Mouse (Mus musculus) thymus, postnatal 25 days (tissue): Measurements from ENCODE around the gene Slc16a5.
A peak's percentile ranks its signal among the peaks of the same experiment; 100 is the strongest.
"Not testable (repeated sequence)": the region's sequence is repeated elsewhere in the genome, so short reads cannot be mapped to it uniquely, and the experiment has no call there.

Experiments used
- DNase-seq: peaks from one replicate; pipeline ENCODE4 v3.0.0; 2022

Gene Slc16a5

GRCm38 (mm10) chr11:115448075-115448474, 14.2 kb upstream of the Slc16a5 start:
- DNase-seq, result no peak

- no peak for DNase-seq
Observed at GRCm38 (mm10) chr11:115448998-115449397, 13.3 kb upstream of the Slc16a5 start.

- DNase-seq, result no peak
Observed at GRCm38 (mm10) chr11:115450176-115450575, 12.1 kb upstream of the Slc16a5 start.

GRCm38 (mm10) chr11:115451781-115452241, 10.5 kb upstream of the Slc16a5 start:
- peak; percentile 85 for DNase-seq

- peak; percentile 63 for DNase-seq
Observed at GRCm38 (mm10) chr11:115452281-115452860, 9.9 kb upstream of the Slc16a5 start.

- DNase-seq, result peak; percentile 61
Observed at GRCm38 (mm10) chr11:115453306-115453705, 9.0 kb upstream of the Slc16a5 start.

GRCm38 (mm10) chr11:115454822-115455221, 7.5 kb upstream of the Slc16a5 start:
- DNase-seq, result not testable (repeated sequence)

GRCm38 (mm10) chr11:115455619-115456018, 6.7 kb upstream of the Slc16a5 start:
- DNase-seq, result no peak

- DNase-seq, result no peak
Observed at GRCm38 (mm10) chr11:115456182-115456581, 6.1 kb upstream of the Slc16a5 start.

- DNase-seq, result peak; percentile 23
Observed at GRCm38 (mm10) chr11:115457405-115457804, 4.9 kb upstream of the Slc16a5 start.

- peak; percentile 52 for DNase-seq
Observed at GRCm38 (mm10) chr11:115460976-115461375, 1.3 kb upstream of the Slc16a5 start.

- DNase-seq, result peak; percentile 70
Observed at GRCm38 (mm10) chr11:115461846-115462242, 430 bp upstream of the Slc16a5 start.

GRCm38 (mm10) chr11:115463397-115463796, 1.1 kb downstream of the Slc16a5 start:
- DNase-seq, result peak; percentile 76

GRCm38 (mm10) chr11:115464851-115465250, 2.6 kb downstream of the Slc16a5 start:
- peak; percentile 66 for DNase-seq

- no peak for DNase-seq
Observed at GRCm38 (mm10) chr11:115467217-115467618, 4.9 kb downstream of the Slc16a5 start.

GRCm38 (mm10) chr11:115472183-115472582, 9.9 kb downstream of the Slc16a5 start:
- DNase-seq, result no peak

- DNase-seq, result peak; percentile 97
Observed at GRCm38 (mm10) chr11:115473626-115474275, 11.5 kb downstream of the Slc16a5 start.

- DNase-seq, result peak; percentile 96
Observed at GRCm38 (mm10) chr11:115475025-115475757, 12.9 kb downstream of the Slc16a5 start, which contains the start of gene Armc7. TSS of gene Armc7 (plus strand) at chr11:115475667.

GRCm38 (mm10) chr11:115475758-115476237, 13.5 kb downstream of the Slc16a5 start:
- DNase-seq, result no peak

- not testable (repeated sequence) for DNase-seq
Observed at GRCm38 (mm10) chr11:115476630-115477029, 14.4 kb downstream of the Slc16a5 start.

GRCm38 (mm10) chr11:115477388-115477787, 15.1 kb downstream of the Slc16a5 start:
- DNase-seq, result not testable (repeated sequence)

- DNase-seq, result no peak
Observed at GRCm38 (mm10) chr11:115478296-115478938, 16.1 kb downstream of the Slc16a5 start.
